Mouse (Mus musculus): Measurements from ENCODE around the gene Cryba4.

Cryba4 gene

GRCm38 (mm10) chr5:112252400-112252799 is at the start of gene Cryba4:
TSS of gene Cryba4 (minus strand) at chr5:112252518.
- DNase-seq (ENCODE audit: low spot score) = no peak

- no peak for DNase-seq (ENCODE audit: low spot score)
Observed at GRCm38 (mm10) chr5:112301694-112302093, 49.4 kb upstream of the Cryba4 start.

GRCm38 (mm10) chr5:112300721-112301308 is 48.5 kb upstream of the Cryba4 start:
- no peak for DNase-seq (ENCODE audit: low spot score)

GRCm38 (mm10) chr5:112300112-112300511 is 47.8 kb upstream of the Cryba4 start:
- DNase-seq (ENCODE audit: low spot score) = no peak

- DNase-seq (ENCODE audit: low spot score) = no peak
Observed at GRCm38 (mm10) chr5:112299399-112299798, 47.1 kb upstream of the Cryba4 start.

DNA sequence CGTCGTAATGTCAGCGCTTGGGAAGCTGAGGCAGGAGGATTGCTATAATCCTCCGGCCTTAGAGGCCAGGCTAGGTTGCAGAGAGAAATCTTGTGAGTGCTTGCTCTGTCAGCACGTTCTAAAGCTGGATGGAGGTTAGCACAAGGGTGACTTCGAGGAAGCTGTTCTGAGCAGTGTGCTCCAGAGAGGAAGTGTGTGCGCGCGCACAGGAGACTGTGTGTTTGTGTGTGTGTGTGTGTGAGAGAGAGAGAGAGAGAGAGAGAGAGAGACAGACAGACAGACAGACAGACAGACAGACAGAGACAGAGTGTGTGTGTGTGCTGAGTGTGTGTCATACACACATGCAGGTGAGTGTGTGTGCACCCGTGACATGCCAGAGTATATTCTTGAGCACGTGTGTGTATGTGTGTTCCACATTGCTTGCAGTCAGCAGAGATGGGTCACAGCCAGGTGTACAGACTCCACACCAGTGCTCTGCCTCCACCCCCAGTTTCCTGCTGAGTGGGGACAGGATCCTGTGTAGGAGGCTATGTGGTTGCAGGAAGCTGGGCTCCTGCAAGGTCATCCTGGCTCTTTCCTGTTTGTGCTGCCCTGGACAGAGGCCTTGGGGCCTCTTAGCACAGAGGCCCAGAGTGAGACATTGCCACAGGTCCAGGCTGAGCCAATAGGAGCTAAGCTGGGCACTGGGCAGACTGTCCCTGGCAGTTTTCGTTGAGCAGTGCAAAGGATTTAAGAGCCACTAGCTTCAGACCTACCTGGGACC is 46.1 kb upstream of the Cryba4 start:
- DNase-seq (ENCODE audit: low spot score) = no peak

DNA sequence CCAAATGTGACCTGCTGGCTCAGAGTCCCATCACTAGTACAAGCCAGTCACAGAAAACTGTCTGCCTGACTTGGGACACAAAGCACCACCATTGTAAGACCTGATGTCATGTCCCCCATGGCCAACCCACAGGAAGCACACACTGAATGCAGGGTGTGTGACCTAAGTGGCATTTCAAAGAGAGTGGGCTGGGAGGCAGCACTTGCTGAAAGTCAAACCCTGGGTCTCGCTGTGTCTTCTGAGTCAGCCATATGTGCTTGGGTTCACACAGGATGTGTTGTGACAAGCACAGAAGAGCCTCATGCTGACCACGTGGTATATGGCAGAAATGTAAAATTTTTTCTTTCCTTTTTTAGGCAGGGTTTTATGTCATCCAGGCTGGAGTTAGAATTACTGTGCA is 44.9 kb upstream of the Cryba4 start:
- no peak for DNase-seq (ENCODE audit: low spot score)

- DNase-seq (ENCODE audit: low spot score) = no peak
Observed at GRCm38 (mm10) chr5:112296404-112297181, 44.3 kb upstream of the Cryba4 start.

- no peak for DNase-seq (ENCODE audit: low spot score)
Observed at GRCm38 (mm10) chr5:112295564-112295963, 43.2 kb upstream of the Cryba4 start.

DNA sequence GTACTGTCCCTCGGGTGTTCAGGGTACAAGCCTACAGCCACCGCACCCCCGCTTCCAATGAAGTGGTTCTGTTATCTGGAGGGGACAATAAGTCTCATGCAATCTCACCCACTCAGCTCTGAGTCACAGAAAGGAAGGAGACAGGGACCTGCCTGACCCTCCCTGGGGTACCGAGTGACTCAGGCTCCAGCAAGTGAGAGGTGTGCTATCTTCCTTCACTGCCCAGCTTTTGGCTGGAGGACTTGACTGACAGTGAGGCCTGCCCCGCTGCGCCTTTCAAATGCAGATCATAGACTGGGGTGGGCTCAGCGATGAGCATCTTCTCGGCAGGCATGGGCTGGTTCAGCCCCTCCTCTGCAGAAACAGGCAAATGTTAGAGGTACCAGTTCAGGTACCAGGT is 42.8 kb upstream of the Cryba4 start:
- DNase-seq (ENCODE audit: low spot score) = no peak

DNA sequence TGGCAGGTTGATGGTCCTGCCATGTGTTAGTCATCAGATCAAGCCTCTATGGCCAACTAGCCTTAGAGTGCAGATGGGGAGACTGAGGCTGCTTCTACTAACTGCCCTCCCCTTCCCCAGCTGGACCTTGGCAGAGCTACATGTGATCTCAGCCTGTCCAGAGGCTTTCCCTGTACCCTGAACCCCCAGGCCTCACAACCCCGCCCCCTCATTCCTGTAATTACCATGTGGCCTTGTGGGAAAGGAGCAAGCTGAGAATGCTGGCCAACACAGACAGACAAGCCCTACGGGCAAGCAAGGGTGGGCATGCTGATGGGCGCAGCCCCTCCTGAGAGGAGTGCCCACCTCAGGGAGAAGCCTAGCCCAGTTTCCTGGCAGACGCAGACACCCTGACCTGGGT is 42.4 kb upstream of the Cryba4 start:
- no peak for DNase-seq (ENCODE audit: low spot score)

GRCm38 (mm10) chr5:112293800-112294199 is 41.5 kb upstream of the Cryba4 start:
- DNase-seq (ENCODE audit: low spot score) = no peak

DNA sequence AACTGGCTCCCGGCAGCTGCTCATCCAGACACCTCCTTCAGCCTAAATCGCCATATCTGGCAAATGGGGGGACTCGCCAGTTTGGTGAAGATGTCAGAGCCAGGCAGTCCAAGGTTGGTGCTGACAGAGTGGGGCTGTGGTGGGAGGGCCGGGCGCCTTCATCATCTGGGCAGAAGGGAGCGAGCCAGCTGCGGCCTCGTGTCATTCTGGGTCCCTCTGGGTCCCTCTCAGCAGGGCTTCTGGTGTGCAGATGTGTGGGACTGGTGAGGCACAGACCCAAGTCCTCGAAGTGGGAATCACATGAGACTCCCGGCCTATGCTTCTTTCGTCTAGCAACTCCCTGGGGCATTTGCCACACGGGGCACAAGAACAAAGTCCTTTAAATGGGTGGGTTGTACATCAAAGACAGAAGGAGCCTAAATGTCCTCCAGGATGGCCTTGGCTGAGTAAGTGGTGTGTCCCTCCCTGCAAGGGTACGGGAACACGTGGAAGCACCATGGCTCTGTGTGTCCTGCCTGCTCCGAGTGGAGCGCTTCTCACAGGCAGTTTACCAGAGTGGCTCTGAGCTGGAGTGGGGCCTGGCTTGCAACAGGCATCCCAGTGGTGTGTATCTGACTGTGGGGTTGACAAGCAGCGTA is 40.1 kb upstream of the Cryba4 start:
- DNase-seq (ENCODE audit: low spot score) = no peak

GRCm38 (mm10) chr5:112291866-112292265 is 39.5 kb upstream of the Cryba4 start:
- DNase-seq (ENCODE audit: low spot score) = no peak

DNA sequence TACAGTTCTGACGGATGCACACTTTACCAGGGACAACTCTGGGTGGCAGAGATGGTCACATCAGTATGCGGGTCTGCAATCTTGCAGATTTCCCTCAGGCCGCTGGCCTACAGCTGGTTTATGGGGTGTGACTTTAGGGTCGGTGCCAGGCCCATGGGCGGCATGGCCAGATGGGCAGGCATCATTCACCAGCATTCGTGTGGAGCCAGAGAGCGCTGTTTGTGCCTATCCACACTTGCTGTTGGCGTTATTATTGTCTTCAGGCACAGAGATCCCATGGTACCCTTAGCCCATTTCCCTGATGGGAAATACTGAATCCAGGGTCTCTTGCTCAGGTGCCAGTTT is 38.2 kb upstream of the Cryba4 start:
- DNase-seq (ENCODE audit: low spot score) = no peak

DNA sequence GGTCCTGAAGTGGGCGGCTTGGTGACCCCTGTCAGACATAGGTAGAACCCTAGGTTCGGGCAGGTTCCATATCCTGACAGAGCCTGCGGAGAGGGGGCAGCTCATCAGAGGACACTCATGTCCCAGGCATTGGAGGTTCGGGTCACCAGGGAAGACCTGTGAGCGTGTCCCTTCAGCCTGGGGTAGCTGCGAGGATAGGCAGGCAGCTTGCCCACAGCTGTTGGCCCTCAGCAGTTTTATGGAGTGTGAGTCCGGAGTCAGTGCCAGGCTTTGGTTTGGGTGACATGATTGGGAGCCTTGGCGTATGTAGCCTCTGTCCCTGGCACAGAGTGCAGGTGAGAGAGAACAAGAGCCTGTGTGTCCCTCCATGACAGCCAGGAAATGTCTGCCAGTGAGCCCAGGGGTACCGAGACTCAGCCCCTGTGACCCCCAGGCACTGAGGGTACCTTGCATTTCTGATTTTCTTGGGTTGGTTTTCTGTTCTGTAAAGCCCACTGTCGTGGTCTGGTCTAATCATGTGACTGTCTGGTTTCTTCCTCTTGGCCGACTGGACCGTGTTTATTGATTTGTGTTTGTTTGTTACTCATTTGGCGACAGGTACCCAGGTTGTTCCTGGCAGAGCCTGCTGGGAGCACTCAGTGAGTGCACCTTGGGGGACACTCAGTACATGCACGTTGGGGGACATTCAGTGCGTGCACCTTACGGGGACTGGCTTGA is 37.7 kb upstream of the Cryba4 start:
- no peak for DNase-seq (ENCODE audit: low spot score)

GRCm38 (mm10) chr5:112289236-112289635 is 36.9 kb upstream of the Cryba4 start:
- no peak for DNase-seq (ENCODE audit: low spot score)

DNA sequence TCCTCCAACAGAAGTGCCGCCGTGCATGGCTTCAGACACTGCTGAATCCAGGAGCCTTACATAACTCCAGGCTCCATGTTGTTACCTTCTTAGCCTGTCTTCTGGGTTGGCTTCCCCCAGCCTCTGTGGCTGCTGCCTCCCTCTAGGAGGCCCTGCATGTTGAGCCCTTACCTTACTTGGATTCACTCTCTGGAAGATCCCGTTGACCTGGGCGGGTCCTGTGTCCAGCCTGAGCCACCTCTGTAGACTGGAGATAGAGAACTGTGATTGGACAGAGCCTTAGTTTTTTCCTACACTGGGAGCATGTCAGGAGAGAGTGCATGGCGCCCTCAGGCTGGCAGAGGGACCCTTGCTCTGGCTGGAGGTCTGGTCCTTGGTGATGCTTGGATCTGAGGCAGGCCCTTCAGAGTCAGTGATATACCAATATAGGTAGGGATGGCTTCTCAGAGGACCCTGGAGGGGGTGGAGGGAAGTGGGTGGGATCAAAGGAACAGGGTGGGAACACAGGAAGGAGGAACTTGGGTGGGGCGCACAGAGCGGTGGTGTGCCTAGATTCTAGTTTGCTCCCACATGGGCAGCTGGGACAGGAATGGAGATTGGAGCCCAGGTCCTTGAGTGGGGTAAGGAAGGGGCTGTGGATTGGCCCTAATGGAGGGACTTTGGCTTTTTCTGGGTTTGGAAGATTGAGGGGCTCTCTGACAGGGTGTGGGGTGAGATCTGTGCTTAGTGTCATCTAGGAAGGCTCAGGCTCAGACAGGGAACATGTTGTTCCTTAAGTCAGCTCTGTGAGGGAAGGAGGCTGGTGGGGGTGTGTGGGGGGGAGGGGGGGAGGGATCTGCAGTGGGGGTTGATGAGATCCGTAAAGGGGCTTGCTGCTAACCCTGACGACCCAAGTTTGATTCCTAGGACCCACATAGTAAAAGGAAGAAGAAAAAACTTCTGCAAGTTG is 36.1 kb upstream of the Cryba4 start:
- DNase-seq (ENCODE audit: low spot score) = no peak

- no peak for DNase-seq (ENCODE audit: low spot score)
Observed at GRCm38 (mm10) chr5:112287652-112288051, 35.3 kb upstream of the Cryba4 start.

DNA sequence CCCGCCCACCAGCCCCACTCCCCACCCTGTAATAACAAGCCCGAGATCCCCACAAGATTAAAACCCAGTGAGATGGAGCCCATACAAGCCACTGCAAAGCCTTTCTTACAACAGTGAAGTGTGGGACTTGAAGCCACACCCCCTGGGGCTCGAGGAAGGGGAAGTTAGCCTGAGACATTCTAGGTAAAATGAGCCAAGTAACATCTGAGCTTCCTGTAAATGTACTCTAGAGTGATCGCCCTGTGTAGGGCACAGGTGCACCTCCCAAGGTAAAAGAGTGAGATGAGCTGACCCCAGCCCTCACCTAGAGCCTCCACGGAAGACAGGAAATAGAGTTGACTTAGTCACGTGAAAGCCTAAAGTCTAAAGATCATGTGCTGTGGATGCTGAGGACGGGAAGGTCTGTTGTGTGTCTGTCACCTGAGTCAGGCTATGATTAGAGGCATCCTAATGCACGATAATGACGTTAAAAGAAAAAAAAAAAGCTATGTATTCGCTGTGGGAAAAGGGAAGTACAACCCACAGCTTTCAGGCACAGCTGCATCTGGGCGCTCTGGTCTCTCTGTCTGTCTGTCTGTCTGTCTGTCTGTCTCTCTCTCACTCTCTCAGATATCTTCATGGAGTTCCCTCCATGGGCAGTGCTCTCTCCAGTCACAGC is 34.8 kb upstream of the Cryba4 start:
- no peak for DNase-seq (ENCODE audit: low spot score)
